In the genomic region with DNA sequence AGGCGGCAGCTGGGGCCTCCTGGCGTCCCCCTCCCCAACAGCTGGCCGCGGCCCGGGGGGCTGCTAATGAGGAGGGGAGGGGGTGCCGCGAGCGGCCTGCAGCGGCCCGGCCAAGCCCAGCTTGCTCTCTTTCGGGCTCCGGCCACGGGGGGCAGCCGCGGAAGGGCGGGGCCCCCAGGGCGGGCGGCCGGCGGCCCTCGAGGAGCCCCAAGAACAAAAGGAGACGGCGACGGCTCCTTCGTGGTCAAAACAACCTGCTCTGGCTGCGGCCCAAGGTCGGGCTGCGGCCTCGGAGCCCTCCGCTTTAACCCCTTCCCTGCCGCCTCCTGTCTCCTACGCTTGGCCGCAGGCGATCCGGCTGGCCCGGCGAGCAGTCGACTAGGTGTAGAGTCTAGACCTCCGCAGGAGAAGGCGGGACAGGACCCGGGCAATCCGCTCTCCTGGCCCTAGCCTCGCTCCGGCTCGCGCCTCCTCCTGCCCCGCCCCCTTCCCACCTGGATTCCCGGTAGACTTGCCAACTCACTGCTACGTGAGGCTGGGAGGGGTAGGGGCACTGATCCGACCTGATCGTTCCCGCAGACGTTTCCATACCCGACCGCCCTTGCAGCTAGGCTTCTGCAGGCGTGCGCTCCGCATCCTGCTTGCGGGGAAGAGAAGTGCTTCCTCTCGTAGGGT, we compare ENCODE assay signal across 8 mouse cellular contexts. TPM values are rescaled to one million over a fixed set of nuclear protein-coding genes. Genes with fewer than 3 reads are reported as not detected.
DNase-seq lines count a peak whose midpoint lies in the region; ATAC-seq and TF ChIP-seq lines count a peak whose summit lies in the region.

No protein-coding gene starts in this region.

- no peaks in the 10 kb centered on the region for H3K36me3 ChIP-seq in hindbrain, embryonic 16.5 days (ENCODE audit: control insufficient read depth, insufficient read depth, low read length)

- H3K27ac ChIP-seq in cerebellum, adult 2 months (ENCODE audit: insufficient read depth, low read length): peak overlapping the region; percentile 50
- peak overlapping the region; percentile 84 for H3K27ac ChIP-seq in hindbrain, embryonic 16.5 days (ENCODE audit: low read depth, low read length)

- TF ChIP-seq POLR2A in cerebellum, adult 2 months (IDR thresholded peaks at IDR 0.05; ENCODE audit: borderline replicate concordance, insufficient read depth, low read length): no peak

- TF ChIP-seq CTCF in cerebellum, adult 2 months (IDR thresholded peaks at IDR 0.05; ENCODE audit: borderline replicate concordance, insufficient read depth, low read depth, low read length): no peak

- H3K9me3 ChIP-seq in hindbrain, embryonic 16.5 days (ENCODE audit: control insufficient read depth, low read length): no peaks in the 10 kb centered on the region

- under 1% methylated on average over 57 of the region's 60 CpGs for WGBS in cerebellum, adult 2 months
- WGBS in hindbrain, embryonic 16.5 days: under 1% methylated on average over 48 of the region's 60 CpGs

- no peaks in the 10 kb centered on the region; the same call in 1 of the 2 replicates for H3K4me1 ChIP-seq in cerebellum, adult 2 months (ENCODE audit: control insufficient read depth, insufficient read depth, low read length)
- H3K4me1 ChIP-seq in hindbrain, embryonic 16.5 days (ENCODE audit: control insufficient read depth, insufficient read depth, low read depth, low read length): peaks cover 29% of the 10 kb centered on the region

- H3K4me2 ChIP-seq in hindbrain, embryonic 16.5 days (ENCODE audit: low read length): peak overlapping the region; percentile 92

- peak overlapping the region; percentile 93 for H3K9ac ChIP-seq in hindbrain, embryonic 16.5 days (ENCODE audit: low read depth, low read length)

- no peaks in the 10 kb centered on the region for H3K27me3 ChIP-seq in cerebellum, adult 2 months (ENCODE audit: control insufficient read depth, insufficient read depth, low read length)
- peaks cover 18% of the 10 kb centered on the region for H3K27me3 ChIP-seq in hindbrain, embryonic 16.5 days (replicated peaks; ENCODE audit: control insufficient read depth, insufficient read depth, low read length)

- DNase-seq in R1 (ENCODE audit: low read depth, low spot score): peak; percentile 75
- DNase-seq in cerebellum, adult 2 months: peak; percentile 79 to 81
- DNase-seq in forelimb bud, embryonic 11.5 days (ENCODE audit: low read depth, low spot score): peak; percentile 37
- peak; percentile 64 to 70 for DNase-seq in left cerebral cortex, adult 18-20 months (ENCODE audit: low spot score in 2 of 2)
- peak; percentile 88 for DNase-seq in lung, postnatal 25 days (ENCODE audit: low spot score)
- DNase-seq in right cerebral cortex, postnatal 25 days: peak; percentile 79
- no peak for DNase-seq in B cell, adult 2 months

- peak overlapping the region; percentile 93 for H3K4me3 ChIP-seq in cerebellum, adult 2 months (replicated peaks; ENCODE audit: insufficient read depth, low read depth, low read length)
- peak overlapping the region; percentile 73 for H3K4me3 ChIP-seq in hindbrain, embryonic 16.5 days (ENCODE audit: low read length)

- peak; percentile 67 for ATAC-seq in hindbrain, embryonic 16.5 days

RNA-seq across cellular contexts. Expression of a gene that starts 2.1 kb away (rescaled TPM):
- 15.4 and 16.0 TPM in 2 replicates for polyA plus RNA-seq in cerebellum, adult 2 months (2012; rRNA removed)
- 6.7 and 8.0 TPM in 2 replicates for polyA plus RNA-seq in hindbrain, embryonic 16.5 days (2015; fragmentation: Nextera tagmentation; extraction: Ambion mirVana)
- 10 to 100 TPM; 28.5 to 37.6 TPM for total RNA-seq in left cerebral cortex, adult 18-20 months (2021)

RNA-seq across cellular contexts. Expression of a gene that starts 41.7 kb away (rescaled TPM):
- polyA plus RNA-seq in cerebellum, adult 2 months (2012; rRNA removed): 89.6 and 96.3 TPM in 2 replicates
- 4.7 and 5.2 TPM in 2 replicates for polyA plus RNA-seq in hindbrain, embryonic 16.5 days (2015; fragmentation: Nextera tagmentation; extraction: Ambion mirVana)
- total RNA-seq in left cerebral cortex, adult 18-20 months (2021): 10 to 100 TPM; 59.6 to 61.7 TPM

Comparison
In these comparisons a context has a peak if more than half of its experiments do, and no peak if none do; other contexts are left out.
1. DNase-seq: peak in R1 (single experiment), cerebellum, adult 2 months (2 of 2), forelimb bud, embryonic 11.5 days (single experiment), left cerebral cortex, adult 18-20 months (2 of 2), lung, postnatal 25 days (single experiment) and right cerebral cortex, postnatal 25 days (single experiment); none in B cell, adult 2 months (0 of 2).
2. RNA of a gene that starts 41.7 kb away (polyA plus RNA-seq): 89.6 to 96.3 TPM in cerebellum, adult 2 months; 4.7 to 5.2 TPM in hindbrain, embryonic 16.5 days; every median in the first group is over 10 times any median in the second.